Mouse (Mus musculus): ENCODE measurements around the gene Ttbk1. TPM values are rescaled to one million over a fixed set of nuclear protein-coding genes. Genes with fewer than 3 reads are reported as not detected.

Gene Ttbk1
- total RNA-seq, 2 experiments from 2014 or later: 136 to 148 TPM

- H3K4me3 ChIP-seq: no peak overlapping the region
- DNase-seq (ENCODE audit: extremely low spot score in 1 of 2, low spot score in 2 of 2): no peak
- H3K27ac ChIP-seq: no peak overlapping the region
- TF ChIP-seq CTCF (IDR thresholded peaks at IDR 0.05): no peak
- intact Hi-C loops (cut with DNase I): no loop called here
Observed at GRCm38 (mm10) chr17:46444839-46445579, 42.5 kb downstream of the Ttbk1 start.

GRCm38 (mm10) chr17:46439176-46439575 is 48.3 kb downstream of the Ttbk1 start:
- H3K27ac ChIP-seq: no peak overlapping the region
- TF ChIP-seq CTCF (IDR thresholded peaks at IDR 0.05): no peak
- H3K4me3 ChIP-seq: no peak overlapping the region
- DNase-seq (ENCODE audit: extremely low spot score in 1 of 2, low spot score in 2 of 2): no peak
- intact Hi-C loops (cut with DNase I): no loop called here

GRCm38 (mm10) chr17:46438298-46438873 is 49.1 kb downstream of the Ttbk1 start, which contains the start of gene Slc22a7:
Slc22a7 (minus strand) TSS chr17:46438457.
- H3K4me3 ChIP-seq: no peak within 1 kb of the TSS
- TF ChIP-seq CTCF (IDR thresholded peaks at IDR 0.05): no peak
- no peak within 1 kb of the TSS for H3K27ac ChIP-seq
- intact Hi-C loops (cut with DNase I): no loop called here
- DNase-seq (ENCODE audit: extremely low spot score in 1 of 2, low spot score in 2 of 2): no peak

- no peak overlapping the region for H3K27ac ChIP-seq
- intact Hi-C loops (cut with DNase I): no loop called here
- peak; percentile 54 for TF ChIP-seq CTCF (IDR thresholded peaks at IDR 0.05)
Observed at GRCm38 (mm10) chr17:46436672-46437366, 50.7 kb downstream of the Ttbk1 start.

GRCm38 (mm10) chr17:46433627-46434026 is 53.8 kb downstream of the Ttbk1 start:
- Histone ChIP-seq H3K4me3 (no peak overlapping the region), H3K27ac (no peak overlapping the region)
- intact Hi-C loops (cut with DNase I): no loop called here
- no peak; the same call in 1 of the 2 replicates for TF ChIP-seq CTCF (IDR thresholded peaks at IDR 0.05)
- DNase-seq (ENCODE audit: extremely low spot score in 1 of 2, low spot score in 2 of 2): no peak

More at GRCm38 (mm10) chr17:46436672-46437366, 50.7 kb downstream of the Ttbk1 start:
- no peak overlapping the region for H3K4me3 ChIP-seq
- DNase-seq (ENCODE audit: extremely low spot score in 1 of 2, low spot score in 2 of 2): no peak

DNA sequence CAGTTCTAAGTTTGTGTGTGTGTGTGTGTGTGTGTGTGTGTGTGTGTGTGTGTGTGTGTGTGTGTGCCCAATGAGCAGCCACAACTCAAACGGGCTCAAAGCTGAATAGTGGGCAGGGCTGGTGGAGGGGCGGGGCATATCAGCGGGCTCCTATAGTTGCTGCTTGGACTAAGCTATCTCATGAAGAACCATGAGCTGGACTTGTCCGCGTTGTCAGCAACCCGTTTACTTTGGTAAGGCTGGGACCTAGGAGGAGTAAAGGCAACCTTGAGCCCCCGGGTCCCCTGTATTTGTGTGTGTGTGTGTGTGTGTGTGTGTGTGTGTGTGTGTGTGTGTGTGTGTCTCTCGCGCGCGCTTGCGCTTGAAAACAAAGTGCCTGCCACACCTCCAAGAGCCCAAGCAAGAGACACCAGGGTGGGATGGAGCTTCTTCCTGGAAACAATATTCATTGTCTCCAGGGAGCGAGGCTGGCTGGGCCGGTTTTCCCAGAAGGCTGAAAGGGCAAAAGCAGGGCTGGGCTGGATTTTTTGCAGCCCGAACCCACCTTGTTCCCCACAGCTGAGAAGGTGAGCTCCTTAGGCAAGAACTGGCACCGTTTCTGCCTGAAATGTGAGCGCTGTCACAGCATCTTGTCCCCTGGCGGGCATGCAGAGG is 58.6 kb downstream of the Ttbk1 start, which contains the start of gene Crip3:
Gene Crip3, plus strand, starts transcription at position 166 of the 654 bp plus-strand sequence.
- H3K4me3 ChIP-seq: no peak within 1 kb of the TSS
- TF ChIP-seq CTCF (IDR thresholded peaks at IDR 0.05): no peak
- intact Hi-C loops (cut with DNase I): no loop called here
- no peak for DNase-seq (ENCODE audit: extremely low spot score in 1 of 2, low spot score in 2 of 2)
- H3K27ac ChIP-seq: no peak within 1 kb of the TSS

DNA sequence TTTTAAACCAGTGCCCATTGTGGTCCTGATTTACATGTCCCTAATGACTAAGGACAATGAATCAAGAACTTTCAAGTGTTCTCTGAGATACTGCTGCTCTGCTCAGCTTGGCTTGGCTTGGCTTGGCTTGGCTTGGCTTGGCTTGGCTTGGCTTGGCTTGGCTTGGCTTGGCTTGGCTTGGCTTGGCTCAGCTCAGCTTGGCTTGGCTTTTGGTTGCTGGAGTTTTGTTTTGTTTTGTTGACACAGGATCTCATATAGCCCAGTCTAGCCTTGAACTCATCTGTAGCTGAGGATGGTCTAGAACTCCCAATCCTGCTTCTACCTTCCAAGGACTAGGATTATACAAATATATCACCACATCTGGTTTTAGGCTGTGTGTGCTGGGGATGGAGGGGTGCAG is 61.0 kb downstream of the Ttbk1 start:
- no peak overlapping the region for H3K27ac ChIP-seq
- no peak for TF ChIP-seq CTCF (IDR thresholded peaks at IDR 0.05)
- H3K4me3 ChIP-seq: no peak overlapping the region
- intact Hi-C loops (cut with DNase I): no loop called here
- DNase-seq (ENCODE audit: extremely low spot score in 1 of 2, low spot score in 2 of 2): no peak

GRCm38 (mm10) chr17:46419717-46420116 is 67.8 kb downstream of the Ttbk1 start:
- Histone ChIP-seq H3K4me3 (no peak overlapping the region), H3K27ac (no peak overlapping the region)
- TF ChIP-seq CTCF (IDR thresholded peaks at IDR 0.05): no peak
- no peak for DNase-seq (ENCODE audit: extremely low spot score in 1 of 2, low spot score in 2 of 2)
- intact Hi-C loops (cut with DNase I): no loop called here

GRCm38 (mm10) chr17:46418628-46419027 is 68.8 kb downstream of the Ttbk1 start:
- H3K4me3 ChIP-seq: no peak overlapping the region
- no peak for TF ChIP-seq CTCF (IDR thresholded peaks at IDR 0.05)
- intact Hi-C loops (cut with DNase I): no loop called here
- DNase-seq (ENCODE audit: extremely low spot score in 1 of 2, low spot score in 2 of 2): no peak
- no peak overlapping the region for H3K27ac ChIP-seq

DNA sequence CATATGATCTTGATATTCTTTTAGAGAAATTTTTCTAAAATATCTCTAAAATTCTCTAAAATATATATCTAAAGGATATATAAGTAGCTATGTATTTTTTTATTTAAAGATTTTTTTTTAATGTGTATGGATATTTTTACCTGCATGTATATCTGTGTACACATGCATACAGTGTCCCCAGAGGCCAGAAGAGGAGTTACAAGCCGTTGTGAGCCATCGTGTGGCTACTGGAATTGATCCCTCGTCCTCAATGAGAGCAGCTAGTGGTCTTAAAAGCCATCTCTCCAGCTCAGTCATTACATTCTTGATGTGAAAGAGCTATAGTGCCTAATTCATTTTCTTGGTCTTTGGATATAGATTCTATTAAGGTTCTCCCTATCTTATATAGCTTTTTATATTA is 79.0 kb downstream of the Ttbk1 start:
- Histone ChIP-seq H3K4me3 (no peak overlapping the region), H3K27ac (no peak overlapping the region)
- intact Hi-C loops (cut with DNase I): no loop called here
- TF ChIP-seq CTCF (IDR thresholded peaks at IDR 0.05): peak; percentile 61
- no peak for DNase-seq (ENCODE audit: extremely low spot score in 1 of 2, low spot score in 2 of 2)

GRCm38 (mm10) chr17:46394631-46395030 is 92.8 kb downstream of the Ttbk1 start:
- intact Hi-C loops (cut with DNase I): loop anchor here (5.0 kb wide), 2 partner anchors 127 to 192 kb away; partner anchors contain the start of genes Polh and Xpo5
- no peak for TF ChIP-seq CTCF (IDR thresholded peaks at IDR 0.05)

More at GRCm38 (mm10) chr17:46394631-46395030, 92.8 kb downstream of the Ttbk1 start:
- no peak overlapping the region for H3K27ac ChIP-seq
- no peak overlapping the region for H3K4me3 ChIP-seq
- DNase-seq (ENCODE audit: extremely low spot score in 1 of 2, low spot score in 2 of 2): no peak
